Mouse (Mus musculus) intestine, embryonic 16.5 days (tissue): Measurements from ENCODE around the gene AC129217.1. TPM values are rescaled to one million over a fixed set of nuclear protein-coding genes. Genes with fewer than 3 reads are reported as not detected.

ENCODE experiments used
- ATAC-seq: fragments of 200-750 bp; cut with Nextera tagmentation; 2 replicates; pipeline ENCODE4 v1.8.0; 2017; ENCODE audit warnings: moderate TSS enrichment, moderate library complexity
- H3K27ac ChIP-seq: fragments of 300-500 bp; sonication (generic); 2 replicates; pipeline ENCODE4 v1.5.1; 2014; ENCODE audit warnings: mild to moderate bottlenecking, low read length
- H3K27me3 ChIP-seq: fragments of 300-500 bp; sonication (generic); replicated peaks from 2 replicates; pipeline ENCODE4 v1.6.1; 2014; ENCODE audit warnings: low read length, control low read depth, mixed read lengths; ENCODE audit not compliant: control insufficient read depth, insufficient read depth
- H3K36me3 ChIP-seq: fragments of 300-500 bp; sonication (generic); 2 replicates; pipeline ENCODE4 v1.6.1; 2014; ENCODE audit warnings: low read length, control low read depth; ENCODE audit not compliant: control insufficient read depth, insufficient read depth
- H3K4me1 ChIP-seq: fragments of 300-500 bp; sonication (generic); 2 replicates; pipeline ENCODE4 v1.6.1; 2014; ENCODE audit warnings: low read length, control low read depth, mixed read lengths; ENCODE audit not compliant: control insufficient read depth, insufficient read depth
- H3K4me2 ChIP-seq: fragments of 300-500 bp; sonication (generic); 2 replicates; pipeline ENCODE4 v1.6.1; 2014; ENCODE audit warnings: low read depth, low read length, control low read depth
- H3K4me3 ChIP-seq: fragments of 300-500 bp; sonication (generic); 2 replicates; pipeline ENCODE4 v1.5.1; 2014; ENCODE audit warnings: mild to moderate bottlenecking, low read length
- H3K9ac ChIP-seq: fragments of 300-500 bp; sonication (generic); 2 replicates; pipeline ENCODE4 v1.6.1; 2014; ENCODE audit warnings: low read depth, low read length
- H3K9me3 ChIP-seq: fragments of 300-500 bp; sonication (generic); 2 replicates; pipeline ENCODE4 v1.6.1; 2016; ENCODE audit warnings: low read length, control low read depth; ENCODE audit not compliant: control insufficient read depth
- WGBS: fragments of 180-500 bp; shearing (Covaris S2); extraction: QIAGEN DNeasy Blood & Tissue Kit; methylation state at CpG from one replicate; pipeline ENCODE4 v1.1.7; 2014; 5-methylcytosine and 5-hydroxymethylcytosine counted together
- polyA plus RNA-seq: library from polyadenylated mRNA; unstranded; fragments of >200 nt; fragmentation: Nextera tagmentation; extraction: Ambion mirVana; gene quantifications from 2 replicates; pipeline ENCODE4 v1.2.1, GENCODE M21; 2015

AC129217.1 gene
- polyA plus RNA-seq, 1 experiment from 2014 or later: not detected

DNA sequence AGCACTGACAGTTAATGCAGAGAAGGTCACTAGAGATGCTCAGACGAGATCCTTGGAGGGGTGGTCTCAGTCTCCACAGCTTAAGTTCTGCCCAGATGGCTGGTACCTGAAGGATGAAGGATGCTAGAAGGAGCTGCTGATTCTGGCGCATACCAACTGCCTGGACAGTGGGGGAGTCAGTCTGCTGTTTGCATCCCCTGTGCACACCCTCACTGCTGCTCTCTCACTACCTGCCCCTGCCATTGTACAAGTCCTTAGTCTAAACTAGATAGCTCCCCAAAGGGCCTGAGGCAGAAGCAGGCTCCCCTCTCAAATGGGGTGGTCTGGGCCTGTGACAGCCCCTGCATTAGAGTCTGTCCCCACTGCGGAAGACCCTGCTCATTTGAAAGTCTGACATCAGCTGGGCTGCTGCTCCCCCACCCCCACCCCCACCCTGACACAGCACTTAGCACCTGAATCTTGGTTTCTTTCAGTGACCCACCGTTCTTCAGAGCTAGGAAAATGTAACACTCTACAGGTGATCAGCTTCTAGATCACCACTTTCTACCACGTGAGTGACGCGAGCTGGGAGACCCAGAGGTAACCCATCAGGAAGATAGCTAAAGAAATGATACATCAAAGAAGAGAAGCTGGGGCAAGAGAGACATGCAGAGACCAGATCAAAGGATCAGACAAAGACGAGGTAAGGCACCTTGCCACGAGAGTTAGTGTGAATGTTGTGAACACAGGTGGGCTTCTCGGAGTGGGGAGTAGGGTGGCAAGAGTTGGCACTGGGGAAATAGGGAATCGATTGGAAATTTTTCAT, 9.7 kb downstream of the AC129217.1 start, which contains the start of gene Gng3:
TSS of gene Gng3 (minus strand) at position 92 of the 805 bp plus-strand sequence.
- H3K36me3 ChIP-seq: peaks cover 4% of the 10 kb centered on the region; the same call in 1 of the 2 replicates
- no peaks in the 10 kb centered on the region for H3K9me3 ChIP-seq
- H3K9ac ChIP-seq: peak within 1 kb of the TSS; percentile 89
- peak within 1 kb of the TSS; percentile 98 for H3K4me2 ChIP-seq
- H3K27me3 ChIP-seq: no peaks in the 10 kb centered on the region
- WGBS: 67% methylated on average over 11 of the region's 11 CpGs
- peaks cover 22% of the 10 kb centered on the region for H3K4me1 ChIP-seq
- peak within 1 kb of the TSS; percentile 96; the same call in 1 of the 2 replicates for H3K27ac ChIP-seq
- no peak for ATAC-seq
- peak within 1 kb of the TSS; percentile 66 for H3K4me3 ChIP-seq

DNA sequence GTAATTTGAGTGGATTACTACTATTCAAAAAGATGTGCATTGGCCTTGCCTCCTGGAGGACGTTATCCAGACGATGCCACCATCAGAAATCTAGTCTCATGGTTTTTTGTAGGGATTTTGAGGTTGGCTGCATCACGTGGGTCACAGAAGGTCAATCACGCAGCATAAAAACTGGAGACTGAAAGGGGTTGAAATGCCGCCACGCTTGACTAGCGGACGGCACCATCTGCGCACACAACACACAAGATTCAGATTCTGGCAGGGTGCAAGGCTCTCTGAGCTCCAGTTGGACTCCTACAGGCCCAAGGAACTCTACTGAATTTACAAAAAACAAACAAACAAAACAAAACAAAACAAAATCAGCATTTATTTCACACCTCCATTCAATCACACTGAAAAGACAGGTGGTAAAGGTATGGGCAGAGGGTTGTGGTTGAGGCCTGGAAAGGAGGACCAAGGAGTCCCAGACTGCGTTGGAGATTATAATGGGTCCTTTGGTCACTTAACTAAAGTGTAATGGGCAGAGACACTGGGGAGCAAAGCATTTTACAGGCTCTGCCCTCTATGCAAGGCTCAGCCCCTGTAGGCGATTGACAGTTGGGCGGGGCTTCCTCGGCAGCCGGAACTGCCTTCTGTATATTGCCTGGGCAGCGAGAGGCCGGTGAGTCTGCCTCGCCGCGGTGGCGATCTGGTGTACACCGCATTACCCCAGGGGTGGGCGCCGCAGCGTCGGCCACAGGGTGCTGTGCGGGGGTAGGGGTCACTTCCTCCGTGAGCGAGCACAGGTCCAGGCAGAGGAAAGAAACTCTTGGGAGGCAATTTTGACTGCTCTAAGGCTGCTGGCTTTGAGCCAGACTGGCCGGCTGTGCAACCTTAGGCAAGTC, 10.6 kb downstream of the AC129217.1 start:
- Histone ChIP-seq H3K27ac (no peak overlapping the region), H3K9ac (peak overlapping the region; percentile 80), H3K9me3 (no peaks in the 10 kb centered on the region), H3K36me3 (no peaks in the 10 kb centered on the region), H3K27me3 (no peaks in the 10 kb centered on the region), H3K4me1 (peaks cover 22% of the 10 kb centered on the region), H3K4me3 (peak overlapping the region; percentile 58), H3K4me2 (peak overlapping the region; percentile 84)
- 27% methylated on average over 29 of the region's 29 CpGs for WGBS
- peak; percentile 77 for ATAC-seq

DNA sequence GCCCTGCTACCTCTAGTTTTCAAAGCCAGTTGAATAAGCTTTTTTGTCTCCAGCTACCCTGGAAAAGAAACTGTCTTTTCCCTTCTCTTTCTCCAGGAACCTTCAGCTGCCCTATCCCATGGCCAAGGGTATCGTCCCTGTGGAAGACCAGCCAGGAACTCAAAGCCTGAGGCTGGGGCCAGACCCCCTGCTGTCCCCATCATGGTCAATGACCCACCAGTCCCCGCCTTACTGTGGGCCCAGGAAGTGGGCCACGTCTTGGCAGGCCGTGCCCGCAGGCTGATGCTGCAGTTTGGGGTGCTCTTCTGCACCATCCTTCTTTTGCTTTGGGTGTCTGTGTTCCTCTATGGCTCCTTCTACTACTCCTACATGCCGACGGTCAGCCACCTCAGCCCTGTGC, 11.4 kb downstream of the AC129217.1 start:
- Histone ChIP-seq H3K9me3 (no peaks in the 10 kb centered on the region), H3K27me3 (no peaks in the 10 kb centered on the region), H3K4me1 (peaks cover 22% of the 10 kb centered on the region), H3K9ac (peak overlapping the region; percentile 80), H3K27ac (no peak overlapping the region), H3K36me3 (no peaks in the 10 kb centered on the region), H3K4me3 (peak overlapping the region; percentile 58), H3K4me2 (peak overlapping the region; percentile 84)
- ATAC-seq: no peak
- WGBS: 94% methylated on average over 7 of the region's 7 CpGs

DNA sequence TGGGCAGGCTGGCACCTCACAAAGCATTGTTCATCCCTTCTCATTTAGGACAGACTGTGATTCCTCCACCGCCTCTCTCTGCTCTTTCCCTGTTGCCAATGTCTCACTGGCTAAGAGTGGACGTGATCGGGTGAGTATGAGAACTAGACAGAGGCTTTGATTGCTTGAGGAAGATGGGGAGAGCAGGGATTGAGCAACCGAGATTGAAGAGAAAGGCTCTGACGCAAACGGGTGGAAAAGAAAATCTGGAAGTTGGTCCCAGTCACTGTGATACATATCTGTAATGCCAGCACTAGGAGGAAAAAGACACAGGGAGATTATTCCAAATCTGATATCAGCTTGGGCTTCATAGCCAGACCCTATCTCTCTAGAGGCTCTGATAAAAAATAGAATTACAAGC, 13.4 kb downstream of the AC129217.1 start:
- no peak overlapping the region for H3K9ac ChIP-seq
- no peak overlapping the region for H3K4me2 ChIP-seq
- H3K27me3 ChIP-seq: no peaks in the 10 kb centered on the region
- no peak overlapping the region for H3K27ac ChIP-seq
- H3K4me1 ChIP-seq: peaks cover 22% of the 10 kb centered on the region
- ATAC-seq: no peak
- H3K36me3 ChIP-seq: peaks cover 3% of the 10 kb centered on the region; the same call in 1 of the 2 replicates
- H3K4me3 ChIP-seq: no peak overlapping the region
- WGBS: 90% methylated on average over 6 of the region's 6 CpGs
- H3K9me3 ChIP-seq: no peaks in the 10 kb centered on the region

DNA sequence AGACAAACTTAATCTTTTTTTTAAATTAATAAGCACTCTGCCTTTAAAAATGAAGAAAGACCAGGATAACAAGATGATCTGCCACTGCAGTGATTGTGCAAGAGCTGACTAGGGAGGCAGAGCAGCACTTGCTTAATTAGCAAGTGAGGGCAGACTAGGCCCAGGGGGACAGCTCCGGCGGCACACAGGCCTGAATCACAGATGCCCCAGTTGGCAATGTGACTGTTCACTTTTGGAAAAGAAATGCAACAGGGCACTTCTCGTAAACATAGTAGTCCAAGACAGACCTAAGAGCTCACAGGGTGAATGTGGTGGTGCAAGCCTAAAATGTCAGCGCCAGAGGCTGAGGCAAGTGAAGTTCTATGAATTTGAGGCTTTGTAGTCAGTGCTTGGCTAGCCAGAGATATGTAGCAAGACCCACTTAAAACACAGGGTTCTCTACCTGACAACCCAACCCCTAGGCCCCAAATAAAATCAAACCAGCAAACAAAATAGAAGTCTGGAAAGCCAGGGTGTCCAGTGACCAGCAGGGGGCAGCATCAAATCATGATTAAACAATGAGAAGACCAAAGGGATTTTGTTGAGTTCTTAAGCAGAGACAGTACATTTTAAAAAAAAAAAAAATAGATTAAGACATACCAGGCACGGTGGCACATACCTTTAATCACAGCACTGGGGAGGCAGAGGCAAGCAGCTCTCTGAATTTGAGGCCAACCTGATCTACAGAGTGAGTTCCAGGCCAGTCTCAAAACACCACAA, 15.0 kb downstream of the AC129217.1 start:
- Histone ChIP-seq H3K9ac (no peak overlapping the region), H3K27ac (no peak overlapping the region), H3K4me2 (no peak overlapping the region), H3K9me3 (no peaks in the 10 kb centered on the region), H3K4me3 (no peak overlapping the region), H3K36me3 (peaks cover 6% of the 10 kb centered on the region), H3K4me1 (peaks cover 10% of the 10 kb centered on the region; the same call in 1 of the 2 replicates), H3K27me3 (no peaks in the 10 kb centered on the region)
- WGBS: 66% methylated on average over 5 of the region's 5 CpGs
- ATAC-seq: no peak

GRCm38 (mm10) chr19:8848356-8848755, 18.8 kb downstream of the AC129217.1 start:
- Histone ChIP-seq H3K27ac (no peak overlapping the region), H3K4me3 (no peak overlapping the region), H3K9me3 (no peaks in the 10 kb centered on the region), H3K27me3 (no peaks in the 10 kb centered on the region), H3K4me2 (no peak overlapping the region), H3K4me1 (peaks cover 3% of the 10 kb centered on the region; the same call in 1 of the 2 replicates), H3K36me3 (peaks cover 6% of the 10 kb centered on the region), H3K9ac (no peak overlapping the region)
- ATAC-seq: no peak
- WGBS: 58% methylated on average over 5 of the region's 5 CpGs

- H3K9me3 ChIP-seq: no peaks in the 10 kb centered on the region
- 21% methylated on average over 7 of the region's 7 CpGs for WGBS
Measured at GRCm38 (mm10) chr19:8850402-8850901, 20.9 kb downstream of the AC129217.1 start, which contains the start of gene Lrrn4cl. Gene Lrrn4cl (plus strand): TSS chr19:8850768.

GRCm38 (mm10) chr19:8851639-8852038, 22.1 kb downstream of the AC129217.1 start:
- H3K4me1 ChIP-seq: peaks cover 3% of the 10 kb centered on the region; the same call in 1 of the 2 replicates
- no peak for ATAC-seq
- H3K4me2 ChIP-seq: no peak overlapping the region
- H3K9ac ChIP-seq: no peak overlapping the region
- no peaks in the 10 kb centered on the region for H3K27me3 ChIP-seq
- H3K4me3 ChIP-seq: no peak overlapping the region
- no peak overlapping the region for H3K27ac ChIP-seq
- WGBS: 44% methylated on average over 7 of the region's 7 CpGs
- no peaks in the 10 kb centered on the region for H3K9me3 ChIP-seq
- peaks cover 3% of the 10 kb centered on the region; the same call in 1 of the 2 replicates for H3K36me3 ChIP-seq

More at GRCm38 (mm10) chr19:8850402-8850901, 20.9 kb downstream of the AC129217.1 start, which contains the start of gene Lrrn4cl:
- no peak within 1 kb of the TSS for H3K4me3 ChIP-seq
- H3K4me1 ChIP-seq: peaks cover 3% of the 10 kb centered on the region; the same call in 1 of the 2 replicates
- peak within 1 kb of the TSS; percentile 14; the same call in 1 of the 2 replicates for H3K4me2 ChIP-seq
- no peaks in the 10 kb centered on the region for H3K27me3 ChIP-seq
- H3K36me3 ChIP-seq: peaks cover 6% of the 10 kb centered on the region
- peak within 1 kb of the TSS; percentile 41; the same call in 1 of the 2 replicates for H3K9ac ChIP-seq
- H3K27ac ChIP-seq: 0 out of 2 replicates have a peak within 1 kb of the TSS, but pooled peaks have one; percentile 17
- ATAC-seq: peak; percentile 83
